Mouse (Mus musculus): Measurements from ENCODE around the gene Vgll4. TPM values are rescaled to one million over a fixed set of nuclear protein-coding genes. Genes with fewer than 3 reads are reported as not detected.

Vgll4 gene
- total RNA-seq (2014; rRNA removed) (85.4 and 88.5 TPM in 2 replicates), polyA plus RNA-seq (2015; fragmentation: Nextera tagmentation; extraction: Ambion mirVana) (49.4 and 53.2 TPM in 2 replicates)

GRCm38 (mm10) chr6:114969213-114970120, at the start of gene Vgll4:
TSS of gene Vgll4 (minus strand) at chr6:114969994.
- Histone ChIP-seq H3K9me3 (ENCODE audit: low read length) (no peaks in the 10 kb centered on the region), H3K36me3 (ENCODE audit: insufficient read depth, low read length) (no peaks in the 10 kb centered on the region), H3K27me3 (ENCODE audit: insufficient read depth, low read length) (no peaks in the 10 kb centered on the region), H3K4me1 (ENCODE audit: insufficient read depth, low read length) (no peaks in the 10 kb centered on the region), H3K4me2 (ENCODE audit: low read depth, low read length) (peak within 1 kb of the TSS; percentile 96), H3K4me3 (ENCODE audit: low read length) (peak within 1 kb of the TSS; percentile 66), H3K9ac (replicated peaks; ENCODE audit: low read length) (peak within 1 kb of the TSS; percentile 64), H3K27ac (peak within 1 kb of the TSS; percentile 75)
- peak; percentile 88 for DNase-seq (ENCODE audit: low spot score)
- WGBS = under 1% methylated on average over 77 of the region's 79 CpGs
- peak; percentile 43 for TF ChIP-seq CTCF (IDR thresholded peaks at IDR 0.05; ENCODE audit: low read depth)
- ATAC-seq = peak; percentile 78

GRCm38 (mm10) chr6:115015461-115015860, 45.7 kb upstream of the Vgll4 start:
- H3K9ac ChIP-seq (replicated peaks; ENCODE audit: low read length) = no peak overlapping the region
- 95% methylated on average over 13 of the region's 13 CpGs for WGBS
- H3K27ac ChIP-seq = no peak overlapping the region
- no peak overlapping the region for H3K4me2 ChIP-seq (ENCODE audit: low read depth, low read length)
- no peaks in the 10 kb centered on the region for H3K4me1 ChIP-seq (ENCODE audit: insufficient read depth, low read length)
- H3K36me3 ChIP-seq (ENCODE audit: insufficient read depth, low read length) = peaks cover 25% of the 10 kb centered on the region
- no peaks in the 10 kb centered on the region for H3K27me3 ChIP-seq (ENCODE audit: insufficient read depth, low read length)
- H3K9me3 ChIP-seq (ENCODE audit: low read length) = no peaks in the 10 kb centered on the region
- no peak for TF ChIP-seq CTCF (IDR thresholded peaks at IDR 0.05; ENCODE audit: low read depth)
- H3K4me3 ChIP-seq (ENCODE audit: low read length) = no peak overlapping the region
- DNase-seq (ENCODE audit: low spot score) = no peak
- no peak for ATAC-seq

GRCm38 (mm10) chr6:115013574-115013973, 43.8 kb upstream of the Vgll4 start:
- Histone ChIP-seq H3K4me1 (ENCODE audit: insufficient read depth, low read length) (no peaks in the 10 kb centered on the region), H3K9ac (replicated peaks; ENCODE audit: low read length) (no peak overlapping the region), H3K27me3 (ENCODE audit: insufficient read depth, low read length) (no peaks in the 10 kb centered on the region), H3K36me3 (ENCODE audit: insufficient read depth, low read length) (peaks cover 29% of the 10 kb centered on the region), H3K27ac (no peak overlapping the region), H3K9me3 (ENCODE audit: low read length) (no peaks in the 10 kb centered on the region), H3K4me2 (ENCODE audit: low read depth, low read length) (no peak overlapping the region), H3K4me3 (ENCODE audit: low read length) (no peak overlapping the region)
- WGBS = 94% methylated on average over 4 of the region's 4 CpGs
- no peak for TF ChIP-seq CTCF (IDR thresholded peaks at IDR 0.05; ENCODE audit: low read depth)
- no peak for ATAC-seq
- no peak for DNase-seq (ENCODE audit: low spot score)

- Histone ChIP-seq H3K36me3 (ENCODE audit: insufficient read depth, low read length) (peaks cover 29% of the 10 kb centered on the region), H3K4me3 (ENCODE audit: low read length) (no peak overlapping the region), H3K4me1 (ENCODE audit: insufficient read depth, low read length) (no peaks in the 10 kb centered on the region), H3K4me2 (ENCODE audit: low read depth, low read length) (no peak overlapping the region), H3K27ac (no peak overlapping the region), H3K27me3 (ENCODE audit: insufficient read depth, low read length) (no peaks in the 10 kb centered on the region), H3K9ac (replicated peaks; ENCODE audit: low read length) (no peak overlapping the region), H3K9me3 (ENCODE audit: low read length) (no peaks in the 10 kb centered on the region)
- ATAC-seq (no peak), DNase-seq (ENCODE audit: low spot score) (no peak)
- 78% methylated on average over 8 of the region's 8 CpGs for WGBS
- TF ChIP-seq CTCF (IDR thresholded peaks at IDR 0.05; ENCODE audit: low read depth) = no peak
Measured at GRCm38 (mm10) chr6:115011792-115012191, 42.0 kb upstream of the Vgll4 start.

- H3K4me3 ChIP-seq (ENCODE audit: low read length) = no peak overlapping the region
- H3K4me1 ChIP-seq (ENCODE audit: insufficient read depth, low read length) = no peaks in the 10 kb centered on the region
- H3K4me2 ChIP-seq (ENCODE audit: low read depth, low read length) = no peak overlapping the region
- no peaks in the 10 kb centered on the region for H3K9me3 ChIP-seq (ENCODE audit: low read length)
- ATAC-seq (no peak), DNase-seq (ENCODE audit: low spot score) (no peak)
- no peak for TF ChIP-seq CTCF (IDR thresholded peaks at IDR 0.05; ENCODE audit: low read depth)
- no peaks in the 10 kb centered on the region for H3K27me3 ChIP-seq (ENCODE audit: insufficient read depth, low read length)
- H3K36me3 ChIP-seq (ENCODE audit: insufficient read depth, low read length) = peaks cover 27% of the 10 kb centered on the region
- 81% methylated on average over 9 of the region's 9 CpGs for WGBS
- H3K9ac ChIP-seq (replicated peaks; ENCODE audit: low read length) = no peak overlapping the region
- H3K27ac ChIP-seq = no peak overlapping the region
Measured at GRCm38 (mm10) chr6:115010815-115011214, 41.0 kb upstream of the Vgll4 start.

GRCm38 (mm10) chr6:115010304-115010703, 40.5 kb upstream of the Vgll4 start:
- no peak overlapping the region for H3K4me2 ChIP-seq (ENCODE audit: low read depth, low read length)
- no peaks in the 10 kb centered on the region for H3K9me3 ChIP-seq (ENCODE audit: low read length)
- H3K27me3 ChIP-seq (ENCODE audit: insufficient read depth, low read length) = no peaks in the 10 kb centered on the region
- ATAC-seq (no peak), DNase-seq (ENCODE audit: low spot score) (no peak)
- H3K9ac ChIP-seq (replicated peaks; ENCODE audit: low read length) = no peak overlapping the region
- H3K36me3 ChIP-seq (ENCODE audit: insufficient read depth, low read length) = peaks cover 24% of the 10 kb centered on the region
- 86% methylated on average over 9 of the region's 9 CpGs for WGBS
- H3K27ac ChIP-seq = no peak overlapping the region
- H3K4me1 ChIP-seq (ENCODE audit: insufficient read depth, low read length) = no peaks in the 10 kb centered on the region
- H3K4me3 ChIP-seq (ENCODE audit: low read length) = no peak overlapping the region
- TF ChIP-seq CTCF (IDR thresholded peaks at IDR 0.05; ENCODE audit: low read depth) = no peak

GRCm38 (mm10) chr6:115007728-115008127, 37.9 kb upstream of the Vgll4 start:
- no peak overlapping the region for H3K4me2 ChIP-seq (ENCODE audit: low read depth, low read length)
- no peak overlapping the region for H3K27ac ChIP-seq
- H3K9ac ChIP-seq (replicated peaks; ENCODE audit: low read length) = no peak overlapping the region
- H3K9me3 ChIP-seq (ENCODE audit: low read length) = no peaks in the 10 kb centered on the region
- no peak overlapping the region for H3K4me3 ChIP-seq (ENCODE audit: low read length)
- H3K4me1 ChIP-seq (ENCODE audit: insufficient read depth, low read length) = no peaks in the 10 kb centered on the region
- peak; percentile 71 for ATAC-seq
- peak; percentile 95 for TF ChIP-seq CTCF (IDR thresholded peaks at IDR 0.05; ENCODE audit: low read depth)
- WGBS = 31% methylated on average over 5 of the region's 5 CpGs
- peaks cover 24% of the 10 kb centered on the region for H3K36me3 ChIP-seq (ENCODE audit: insufficient read depth, low read length)
- peak; percentile 81 for DNase-seq (ENCODE audit: low spot score)
- no peaks in the 10 kb centered on the region for H3K27me3 ChIP-seq (ENCODE audit: insufficient read depth, low read length)

Measured in hindbrain, postnatal 0 days (tissue).